Mouse (Mus musculus) embryonic facial prominence, embryonic 13.5 days (tissue): ENCODE measurements at regions not wholly inside any gene's neighbourhood (a gene's known extent, or its start where the extent isn't known, plus 50 kb on each side); places are given as distances from the start of the nearest gene placed in this dataset.

Source experiments
- ATAC-seq: fragments of 200-750 bp; cut with Nextera tagmentation; 2 replicates; pipeline ENCODE4 v1.8.0; 2017; ENCODE audit warnings: low read depth; ENCODE audit not compliant: insufficient number of reproducible peaks, insufficient read depth, low FRiP score, low TSS enrichment
- H3K27ac ChIP-seq: fragments of 300-500 bp; sonication (generic); 2 replicates; pipeline ENCODE4 v1.5.1; 2015; ENCODE audit warnings: moderate library complexity, mild to moderate bottlenecking, inconsistent platforms
- H3K27me3 ChIP-seq: fragments of 300-500 bp; sonication (generic); 2 replicates; pipeline ENCODE4 v1.6.1; 2015; ENCODE audit warnings: mild to moderate bottlenecking, inconsistent platforms
- H3K36me3 ChIP-seq: fragments of 300-500 bp; sonication (generic); 2 replicates; pipeline ENCODE4 v1.6.1; 2015; ENCODE audit warnings: mild to moderate bottlenecking, inconsistent platforms
- H3K4me1 ChIP-seq: fragments of 300-500 bp; sonication (generic); 2 replicates; pipeline ENCODE4 v1.6.1; 2015; ENCODE audit warnings: inconsistent platforms
- H3K4me2 ChIP-seq: fragments of 300-500 bp; sonication (generic); 2 replicates; pipeline ENCODE4 v1.6.1; 2015; ENCODE audit warnings: moderate library complexity, mild to moderate bottlenecking, inconsistent platforms
- H3K4me3 ChIP-seq: fragments of 300-500 bp; sonication (generic); 2 replicates; pipeline ENCODE4 v1.5.1; 2015; ENCODE audit warnings: mild to moderate bottlenecking, inconsistent platforms
- H3K9ac ChIP-seq: fragments of 300-500 bp; sonication (generic); 2 replicates; pipeline ENCODE4 v1.6.1; 2015; ENCODE audit warnings: mild to moderate bottlenecking, inconsistent platforms
- H3K9me3 ChIP-seq: fragments of 300-500 bp; sonication (generic); 2 replicates; pipeline ENCODE4 v1.6.1; 2016; ENCODE audit warnings: inconsistent platforms
- WGBS: fragments of 180-500 bp; shearing (Covaris S2); methylation state at CpG from one replicate; pipeline ENCODE4 v1.1.7; 2015; ENCODE audit warnings: mixed read lengths; 5-methylcytosine and 5-hydroxymethylcytosine counted together

DNA sequence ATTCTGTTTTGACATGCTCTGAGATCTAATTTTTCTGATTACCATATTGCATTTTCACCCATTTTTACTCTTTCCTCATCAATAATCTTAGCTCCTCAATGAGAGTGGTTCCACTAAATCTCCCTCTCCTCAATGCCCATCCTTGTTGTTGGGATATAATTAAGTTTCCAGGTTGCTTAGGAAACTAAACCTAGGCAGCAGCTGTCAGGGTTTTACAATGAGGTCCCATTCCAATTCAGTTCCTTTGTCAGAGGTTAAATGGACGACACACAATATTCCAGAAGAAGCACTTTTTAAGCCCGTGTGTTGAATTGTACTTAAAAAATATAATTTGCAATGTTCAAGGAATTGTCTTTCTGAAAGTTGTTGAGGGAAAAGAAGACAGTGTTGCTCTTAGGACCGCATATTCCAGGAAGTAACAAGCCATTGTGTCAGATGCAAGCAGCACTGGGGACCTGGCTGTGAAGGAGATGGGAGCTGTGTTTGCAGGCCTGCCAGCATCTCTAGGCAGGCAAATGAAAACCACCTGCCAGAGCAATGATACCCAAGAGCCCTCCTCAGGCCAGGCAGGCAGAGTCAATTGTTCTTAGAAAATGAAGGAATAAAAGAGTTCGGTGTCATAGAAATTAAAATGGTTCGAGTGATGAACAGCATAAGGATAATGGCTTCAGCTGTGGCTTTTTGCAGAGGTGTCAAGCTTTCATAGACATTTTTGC, 492.2 kb upstream of the Pbx1 start:
- Histone ChIP-seq H3K4me2 (no peak overlapping the region), H3K9ac (no peak overlapping the region), H3K4me1 (no peaks in the 10 kb centered on the region), H3K27ac (no peak overlapping the region), H3K9me3 (no peaks in the 10 kb centered on the region), H3K27me3 (no peaks in the 10 kb centered on the region), H3K4me3 (no peak overlapping the region), H3K36me3 (no peaks in the 10 kb centered on the region)
- 47% methylated on average over 5 of the region's 5 CpGs for WGBS
- ATAC-seq = no peak

GRCm38 (mm10) chr1:168918331-168919076, 486.4 kb upstream of the Pbx1 start:
- WGBS = 87% methylated on average over 9 of the region's 9 CpGs
- no peaks in the 10 kb centered on the region for H3K27me3 ChIP-seq
- H3K9ac ChIP-seq = no peak overlapping the region
- no peak overlapping the region for H3K4me2 ChIP-seq
- H3K36me3 ChIP-seq = no peaks in the 10 kb centered on the region
- no peak overlapping the region for H3K27ac ChIP-seq
- ATAC-seq = no peak
- no peaks in the 10 kb centered on the region for H3K9me3 ChIP-seq
- H3K4me3 ChIP-seq = no peak overlapping the region
- no peaks in the 10 kb centered on the region for H3K4me1 ChIP-seq

GRCm38 (mm10) chr1:168908684-168909175, 476.7 kb upstream of the Pbx1 start:
- Histone ChIP-seq H3K27ac (no peak overlapping the region), H3K9me3 (no peaks in the 10 kb centered on the region), H3K9ac (no peak overlapping the region), H3K4me1 (no peaks in the 10 kb centered on the region), H3K36me3 (no peaks in the 10 kb centered on the region), H3K27me3 (no peaks in the 10 kb centered on the region), H3K4me2 (no peak overlapping the region), H3K4me3 (no peak overlapping the region)
- WGBS = 61% methylated on average over 4 of the region's 4 CpGs
- no peak for ATAC-seq

DNA sequence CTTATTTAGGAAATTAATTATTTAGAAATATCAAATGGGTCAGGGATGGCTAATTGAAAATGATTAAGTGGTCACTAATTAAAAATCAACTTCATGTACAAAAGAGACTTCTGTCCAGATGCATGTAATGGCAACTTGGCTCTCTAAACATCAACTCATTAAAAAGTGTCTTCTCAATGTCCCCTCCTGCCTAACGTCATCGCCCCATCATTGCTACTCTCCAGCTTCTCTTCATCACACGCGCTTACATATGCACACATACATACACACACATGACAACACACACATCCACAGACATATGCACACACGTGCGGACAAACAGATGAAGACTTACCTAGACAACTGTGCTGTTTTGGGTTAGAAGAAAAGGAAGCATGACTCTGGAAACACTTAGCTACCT, 476.1 kb upstream of the Pbx1 start:
- no peaks in the 10 kb centered on the region for H3K4me1 ChIP-seq
- no peak overlapping the region for H3K9ac ChIP-seq
- H3K9me3 ChIP-seq = no peaks in the 10 kb centered on the region
- ATAC-seq = no peak
- no peak overlapping the region for H3K27ac ChIP-seq
- no peak overlapping the region for H3K4me2 ChIP-seq
- 86% methylated on average over 6 of the region's 6 CpGs for WGBS
- no peak overlapping the region for H3K4me3 ChIP-seq
- no peaks in the 10 kb centered on the region for H3K36me3 ChIP-seq
- no peaks in the 10 kb centered on the region for H3K27me3 ChIP-seq

DNA sequence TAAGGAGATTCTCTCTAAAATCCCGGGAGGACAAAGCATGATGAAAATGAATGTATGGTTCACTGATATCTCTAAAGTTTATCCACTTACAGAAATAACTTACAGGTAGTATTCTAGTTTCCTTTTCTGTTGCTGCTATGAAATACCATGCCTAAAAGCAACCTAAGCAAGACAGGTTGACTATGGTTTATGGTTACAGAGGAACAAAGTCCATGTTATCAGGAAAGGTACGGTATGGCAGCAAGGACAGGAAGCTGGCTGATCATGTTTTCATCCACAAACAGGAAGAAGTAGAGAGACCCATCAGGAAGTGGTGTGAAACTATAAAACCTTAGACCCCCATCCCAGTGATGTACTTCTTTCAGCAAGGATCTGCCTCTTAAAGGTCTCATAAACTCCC, 466.4 kb upstream of the Pbx1 start:
- Histone ChIP-seq H3K9me3 (no peaks in the 10 kb centered on the region), H3K4me2 (no peak overlapping the region), H3K9ac (no peak overlapping the region), H3K27ac (no peak overlapping the region), H3K4me1 (no peaks in the 10 kb centered on the region), H3K4me3 (no peak overlapping the region), H3K36me3 (no peaks in the 10 kb centered on the region), H3K27me3 (no peaks in the 10 kb centered on the region)
- WGBS = 88% methylated on average over 2 of the region's 2 CpGs
- ATAC-seq = no peak

GRCm38 (mm10) chr1:168861577-168861976, 429.5 kb upstream of the Pbx1 start:
- WGBS = 61% methylated on average over 3 of the region's 3 CpGs
- ATAC-seq = no peak
- no peaks in the 10 kb centered on the region for H3K27me3 ChIP-seq
- no peak overlapping the region for H3K9ac ChIP-seq
- no peaks in the 10 kb centered on the region for H3K4me1 ChIP-seq
- no peak overlapping the region for H3K27ac ChIP-seq
- H3K4me2 ChIP-seq = no peak overlapping the region
- no peaks in the 10 kb centered on the region for H3K9me3 ChIP-seq
- no peaks in the 10 kb centered on the region for H3K36me3 ChIP-seq
- no peak overlapping the region for H3K4me3 ChIP-seq

- 72% methylated on average over 3 of the region's 3 CpGs for WGBS
- ATAC-seq = no peak
- H3K4me3 ChIP-seq = no peak overlapping the region
Observed at GRCm38 (mm10) chr1:168823184-168823583, 391.1 kb upstream of the Pbx1 start.

DNA sequence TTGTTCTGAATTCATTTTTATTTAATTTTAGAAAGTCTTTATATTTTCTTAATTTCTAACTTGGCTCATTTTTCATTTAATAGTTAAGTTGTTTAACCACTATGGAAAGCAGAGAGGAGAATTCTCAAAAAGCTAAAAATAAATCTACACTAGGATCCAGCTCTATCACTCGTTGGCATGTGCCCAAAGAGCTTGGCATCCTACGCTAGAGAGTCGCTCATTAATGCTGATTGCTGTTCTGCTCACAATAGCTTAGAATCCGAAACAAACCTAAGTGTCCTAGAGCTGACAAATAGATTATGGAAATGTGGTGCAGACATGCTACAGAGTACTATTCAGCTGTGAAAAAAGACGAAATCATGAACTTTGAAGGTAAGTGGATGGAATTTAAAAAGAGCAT, 386.3 kb upstream of the Pbx1 start:
- Histone ChIP-seq H3K4me3 (no peak overlapping the region), H3K27ac (no peak overlapping the region), H3K4me1 (no peaks in the 10 kb centered on the region), H3K9me3 (no peaks in the 10 kb centered on the region), H3K36me3 (no peaks in the 10 kb centered on the region), H3K9ac (no peak overlapping the region), H3K27me3 (no peaks in the 10 kb centered on the region), H3K4me2 (no peak overlapping the region)
- no peak for ATAC-seq
- 85% methylated on average over 5 of the region's 5 CpGs for WGBS

More at GRCm38 (mm10) chr1:168823184-168823583, 391.1 kb upstream of the Pbx1 start:
- H3K4me2 ChIP-seq = no peak overlapping the region
- no peak overlapping the region for H3K27ac ChIP-seq
- no peaks in the 10 kb centered on the region for H3K4me1 ChIP-seq
- no peak overlapping the region for H3K9ac ChIP-seq
- no peaks in the 10 kb centered on the region for H3K36me3 ChIP-seq
- H3K27me3 ChIP-seq = no peaks in the 10 kb centered on the region
- H3K9me3 ChIP-seq = no peaks in the 10 kb centered on the region

DNA sequence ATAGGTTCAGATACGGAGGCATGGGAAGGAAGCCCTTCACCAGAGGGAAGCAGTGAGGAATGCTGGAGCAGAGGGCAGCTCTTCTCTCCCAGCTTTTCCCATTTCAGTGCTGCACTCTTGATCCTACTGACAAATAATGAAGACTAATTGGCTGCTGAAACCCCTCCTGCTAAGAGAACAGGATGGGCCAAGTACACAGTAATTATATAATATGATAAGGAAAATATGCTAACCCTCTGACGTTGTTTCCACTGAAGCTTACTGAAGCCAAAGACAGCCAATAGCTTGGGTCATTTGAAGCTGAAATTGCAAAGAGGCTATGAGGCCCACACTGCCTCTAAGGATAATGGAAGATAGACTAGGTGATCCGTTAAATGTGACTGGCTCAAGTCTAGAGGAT, 375.0 kb upstream of the Pbx1 start:
- no peak overlapping the region for H3K4me3 ChIP-seq
- H3K4me2 ChIP-seq = no peak overlapping the region
- 42% methylated on average over 3 of the region's 3 CpGs for WGBS
- no peak overlapping the region for H3K9ac ChIP-seq
- no peaks in the 10 kb centered on the region for H3K36me3 ChIP-seq
- no peak overlapping the region for H3K27ac ChIP-seq
- ATAC-seq = no peak
- no peaks in the 10 kb centered on the region for H3K9me3 ChIP-seq
- H3K4me1 ChIP-seq = peaks cover 3% of the 10 kb centered on the region; the same call in 1 of the 2 replicates
- no peaks in the 10 kb centered on the region for H3K27me3 ChIP-seq

- ATAC-seq = no peak
- Histone ChIP-seq H3K4me2 (no peak overlapping the region), H3K36me3 (no peaks in the 10 kb centered on the region), H3K27ac (no peak overlapping the region), H3K9me3 (no peaks in the 10 kb centered on the region), H3K27me3 (no peaks in the 10 kb centered on the region), H3K9ac (no peak overlapping the region), H3K4me1 (peaks cover 3% of the 10 kb centered on the region; the same call in 1 of the 2 replicates), H3K4me3 (no peak overlapping the region)
- WGBS = 50% methylated on average over 3 of the region's 3 CpGs
Observed at GRCm38 (mm10) chr1:168805442-168805841, 373.4 kb upstream of the Pbx1 start.

DNA sequence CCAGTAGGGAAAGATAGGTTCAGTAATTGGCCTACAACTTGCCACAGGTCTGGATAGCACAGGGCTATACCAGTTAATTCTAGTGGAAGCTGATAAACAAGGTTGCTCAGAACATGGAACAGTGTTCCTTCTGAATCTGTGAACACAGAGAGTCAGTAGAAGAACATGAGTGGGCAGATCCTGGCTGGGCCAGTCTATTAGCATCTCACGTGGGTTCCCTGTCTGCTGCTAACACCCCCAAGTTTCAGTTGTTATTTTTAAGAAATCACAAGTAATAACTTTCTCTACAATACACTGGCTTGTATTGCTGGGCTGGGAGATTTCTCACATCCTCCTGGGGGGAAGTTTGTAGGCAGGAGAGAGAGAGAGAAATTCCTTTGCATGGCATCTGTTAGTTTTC, 369.0 kb upstream of the Pbx1 start:
- ATAC-seq = no peak
- no peak overlapping the region for H3K4me3 ChIP-seq
- no peaks in the 10 kb centered on the region for H3K36me3 ChIP-seq
- H3K4me1 ChIP-seq = peaks cover 3% of the 10 kb centered on the region; the same call in 1 of the 2 replicates
- H3K4me2 ChIP-seq = no peak overlapping the region
- no peaks in the 10 kb centered on the region for H3K9me3 ChIP-seq
- no peaks in the 10 kb centered on the region for H3K27me3 ChIP-seq
- 81% methylated on average over 1 of the region's 1 CpGs for WGBS
- no peak overlapping the region for H3K27ac ChIP-seq
- H3K9ac ChIP-seq = no peak overlapping the region

GRCm38 (mm10) chr1:168786731-168787130, 354.7 kb upstream of the Pbx1 start:
- Histone ChIP-seq H3K9me3 (no peaks in the 10 kb centered on the region), H3K4me3 (no peak overlapping the region), H3K36me3 (no peaks in the 10 kb centered on the region), H3K27ac (no peak overlapping the region), H3K4me1 (peaks cover 6% of the 10 kb centered on the region), H3K27me3 (no peaks in the 10 kb centered on the region), H3K9ac (no peak overlapping the region), H3K4me2 (no peak overlapping the region)
- 18% methylated on average over 3 of the region's 3 CpGs for WGBS
- no peak for ATAC-seq
